Mouse (Mus musculus): ENCODE data around the gene Slc30a4. TPM values are rescaled to one million over a fixed set of nuclear protein-coding genes. Genes with fewer than 3 reads are reported as not detected.
A peak's percentile ranks its signal among the peaks of the same experiment; 100 is the strongest.

Gene Slc30a4
- polyA plus RNA-seq, 1 experiment: 8.1 TPM

DNA sequence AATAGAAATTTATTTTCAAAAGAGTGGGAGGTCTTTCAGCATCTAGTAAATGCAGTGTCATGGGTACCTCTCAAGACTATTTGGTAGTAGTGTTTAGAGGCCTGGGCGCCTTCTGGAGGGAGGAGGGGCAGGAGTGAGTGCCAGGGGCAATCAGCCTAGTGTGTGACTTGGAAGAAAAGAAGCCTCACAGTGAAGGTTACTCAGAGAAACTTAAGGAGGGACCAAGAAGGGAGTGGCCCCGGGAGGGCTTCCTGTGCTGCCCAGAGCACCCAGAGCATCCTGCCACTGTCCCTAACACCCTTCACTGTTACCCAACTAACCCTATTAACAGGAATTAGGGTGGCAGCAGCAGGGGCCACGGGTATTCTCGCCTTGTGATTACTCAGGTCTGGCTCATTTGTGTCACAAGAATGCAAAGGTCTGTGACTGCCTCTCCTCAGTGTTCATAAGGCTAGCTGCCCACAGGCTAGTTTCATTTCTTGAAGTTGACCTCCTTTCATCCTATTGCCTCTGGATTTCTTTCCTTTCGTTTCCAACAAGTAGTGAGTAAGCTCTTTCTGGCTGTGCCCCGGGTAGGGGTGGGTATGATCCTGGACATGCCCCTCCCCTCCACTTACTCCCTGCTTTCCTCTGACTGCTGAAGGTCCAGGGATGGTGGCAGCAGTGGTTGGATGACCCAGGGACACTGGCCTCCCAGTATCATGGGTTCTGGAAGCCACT, 37.0 kb downstream of the Slc30a4 start:
- Histone ChIP-seq H3K4me3 (ENCODE audit: low read depth, low read length) (no peak overlapping the region), H3K27me3 (ENCODE audit: control insufficient read depth, insufficient read depth, low read length) (no peaks in the 10 kb centered on the region), H3K27ac (ENCODE audit: insufficient read depth, low read depth, low read length) (no peak overlapping the region; the same call in 1 of the 2 replicates), H3K36me3 (ENCODE audit: control insufficient read depth, insufficient read depth, low read length) (no peaks in the 10 kb centered on the region), H3K4me1 (ENCODE audit: control insufficient read depth, insufficient read depth, insufficient read length, low read length) (peaks cover 13% of the 10 kb centered on the region)
- TF ChIP-seq POLR2A (IDR thresholded peaks at IDR 0.05; ENCODE audit: low read depth, low read length) (no peak), CTCF (IDR thresholded peaks at IDR 0.05; ENCODE audit: extremely low read depth, insufficient read length, insufficient replicate concordance, low read depth, low read length) (no peak)
- WGBS: 22% methylated on average over 6 of the region's 6 CpGs

DNA sequence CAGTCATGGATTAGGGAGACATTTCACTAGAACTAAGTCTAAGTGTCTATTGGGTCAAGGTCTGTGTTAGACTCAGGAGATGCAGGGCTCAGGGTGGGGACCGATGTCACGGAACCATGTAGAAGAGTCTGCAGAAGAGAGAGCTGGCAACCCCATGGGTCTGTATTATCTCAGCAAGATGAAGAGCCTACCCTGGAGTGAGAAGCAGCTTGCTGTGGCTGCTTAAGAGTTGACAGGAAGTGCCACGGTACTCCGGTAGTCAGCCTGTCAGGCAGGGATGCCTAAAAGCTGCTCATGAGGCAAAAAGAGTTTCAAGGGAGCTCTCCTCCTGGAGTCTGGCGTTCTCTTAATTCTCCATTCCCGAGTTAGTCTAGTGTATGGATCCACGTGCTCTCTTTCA, 42.6 kb downstream of the Slc30a4 start:
- Histone ChIP-seq H3K27ac (ENCODE audit: insufficient read depth, low read depth, low read length) (no peak overlapping the region; the same call in 1 of the 2 replicates), H3K4me1 (ENCODE audit: control insufficient read depth, insufficient read depth, insufficient read length, low read length) (peaks cover 40% of the 10 kb centered on the region; the same call in 1 of the 2 replicates), H3K27me3 (ENCODE audit: control insufficient read depth, insufficient read depth, low read length) (no peaks in the 10 kb centered on the region), H3K36me3 (ENCODE audit: control insufficient read depth, insufficient read depth, low read length) (no peaks in the 10 kb centered on the region), H3K4me3 (ENCODE audit: low read depth, low read length) (no peak overlapping the region)
- WGBS: 80% methylated on average over 7 of the region's 7 CpGs
- no peak for TF ChIP-seq CTCF (IDR thresholded peaks at IDR 0.05; ENCODE audit: extremely low read depth, insufficient read length, insufficient replicate concordance, low read depth, low read length)
- no peak for TF ChIP-seq POLR2A (IDR thresholded peaks at IDR 0.05; ENCODE audit: low read depth, low read length)

DNA sequence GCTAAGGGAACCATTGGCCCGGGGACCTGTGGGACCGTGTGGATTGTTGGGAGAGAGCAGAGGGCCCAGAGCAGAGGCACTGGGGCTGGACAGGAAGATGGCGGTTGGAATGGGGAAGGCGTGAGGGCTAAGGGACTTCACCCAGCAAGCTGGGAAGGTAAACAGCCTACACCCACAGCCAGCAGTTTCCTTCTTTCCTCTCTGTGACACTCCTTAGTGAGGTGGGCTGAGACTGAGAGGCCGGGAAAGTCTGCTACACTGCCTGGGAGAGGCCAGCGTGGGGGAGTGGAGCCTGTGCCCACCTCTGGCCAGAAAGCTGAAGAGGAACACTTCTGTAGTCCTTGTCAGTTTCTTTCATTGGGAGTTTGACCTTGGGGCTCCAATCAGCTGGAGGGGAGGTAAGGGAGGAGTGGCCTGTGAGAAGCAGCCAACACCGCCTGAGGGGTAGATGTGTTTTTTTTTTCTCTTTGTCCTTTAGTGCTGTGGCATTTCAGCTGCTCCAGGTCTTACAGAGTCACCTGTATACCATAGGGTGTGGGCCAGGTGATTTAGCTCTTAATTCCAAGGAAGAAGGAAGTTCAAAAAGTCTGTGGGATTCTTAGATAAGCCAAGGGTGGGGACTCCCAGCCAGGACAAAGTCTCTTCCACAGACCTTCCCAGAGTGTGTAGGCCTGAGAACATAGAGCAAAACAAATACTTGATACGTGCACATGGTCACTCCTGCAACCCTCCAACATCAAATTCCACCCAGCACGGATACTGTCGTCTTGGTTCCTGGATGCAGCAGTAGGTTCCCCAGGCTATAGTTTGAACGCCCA, 44.5 kb downstream of the Slc30a4 start:
- Histone ChIP-seq H3K4me3 (ENCODE audit: low read depth, low read length) (no peak overlapping the region), H3K27me3 (ENCODE audit: control insufficient read depth, insufficient read depth, low read length) (no peaks in the 10 kb centered on the region), H3K36me3 (ENCODE audit: control insufficient read depth, insufficient read depth, low read length) (no peaks in the 10 kb centered on the region), H3K27ac (ENCODE audit: insufficient read depth, low read depth, low read length) (peak overlapping the region; percentile 100), H3K4me1 (ENCODE audit: control insufficient read depth, insufficient read depth, insufficient read length, low read length) (peaks cover 47% of the 10 kb centered on the region; the same call in 1 of the 2 replicates)
- TF ChIP-seq CTCF (IDR thresholded peaks at IDR 0.05; ENCODE audit: extremely low read depth, insufficient read length, insufficient replicate concordance, low read depth, low read length): no peak
- TF ChIP-seq POLR2A (IDR thresholded peaks at IDR 0.05; ENCODE audit: low read depth, low read length): peak; percentile 25; the same call in 1 of the 2 replicates
- WGBS: 24% methylated on average over 11 of the region's 11 CpGs

DNA sequence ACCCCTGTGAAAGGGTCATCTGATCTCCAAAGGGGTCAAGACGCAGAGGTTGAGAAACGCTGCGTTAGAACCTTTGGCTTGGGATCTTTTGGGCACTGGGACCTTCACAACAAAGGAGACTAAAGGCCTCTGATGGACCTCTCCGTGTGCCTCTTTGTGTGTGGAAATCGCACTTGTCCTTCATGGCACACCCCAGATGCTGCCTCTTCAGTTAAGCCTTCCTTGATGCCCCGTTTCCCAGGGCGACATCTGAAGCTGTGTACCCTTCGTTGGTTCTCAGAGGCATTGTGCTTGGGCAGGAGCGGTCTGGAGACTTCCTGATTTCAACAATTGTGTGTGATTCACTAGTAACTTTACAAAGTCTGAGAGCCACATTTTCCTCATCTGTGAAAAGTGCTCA, 45.7 kb downstream of the Slc30a4 start:
- TF ChIP-seq POLR2A (IDR thresholded peaks at IDR 0.05; ENCODE audit: low read depth, low read length) (no peak), CTCF (IDR thresholded peaks at IDR 0.05; ENCODE audit: extremely low read depth, insufficient read length, insufficient replicate concordance, low read depth, low read length) (no peak)
- H3K4me3 ChIP-seq (ENCODE audit: low read depth, low read length): no peak overlapping the region
- peaks cover 55% of the 10 kb centered on the region; the same call in 1 of the 2 replicates for H3K4me1 ChIP-seq (ENCODE audit: control insufficient read depth, insufficient read depth, insufficient read length, low read length)
- WGBS: 81% methylated on average over 9 of the region's 9 CpGs
- no peaks in the 10 kb centered on the region for H3K27me3 ChIP-seq (ENCODE audit: control insufficient read depth, insufficient read depth, low read length)
- H3K36me3 ChIP-seq (ENCODE audit: control insufficient read depth, insufficient read depth, low read length): no peaks in the 10 kb centered on the region
- peak overlapping the region; percentile 100 for H3K27ac ChIP-seq (ENCODE audit: insufficient read depth, low read depth, low read length)

DNA sequence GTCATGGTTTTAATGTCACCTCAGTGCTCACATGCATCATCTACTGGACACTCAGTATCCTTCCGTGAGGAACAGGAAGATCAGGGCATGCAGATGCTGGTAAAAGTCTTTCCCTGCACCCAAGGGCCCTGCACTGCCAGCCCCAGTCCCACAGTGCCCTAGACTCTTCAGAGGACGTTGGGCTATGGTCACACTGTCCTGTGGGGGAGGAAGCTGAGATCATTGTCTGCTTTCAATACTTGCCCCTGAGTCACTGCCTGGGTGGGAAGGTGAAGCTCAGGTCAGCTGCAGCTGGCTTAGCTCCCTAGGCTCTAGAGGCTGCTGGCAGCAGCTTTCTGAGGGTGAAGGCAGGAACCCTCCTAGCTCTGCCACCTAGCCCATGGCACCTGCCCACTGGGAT, 46.4 kb downstream of the Slc30a4 start:
- Histone ChIP-seq H3K36me3 (ENCODE audit: control insufficient read depth, insufficient read depth, low read length) (no peaks in the 10 kb centered on the region), H3K27me3 (ENCODE audit: control insufficient read depth, insufficient read depth, low read length) (no peaks in the 10 kb centered on the region), H3K27ac (ENCODE audit: insufficient read depth, low read depth, low read length) (no peak overlapping the region), H3K4me3 (ENCODE audit: low read depth, low read length) (no peak overlapping the region), H3K4me1 (ENCODE audit: control insufficient read depth, insufficient read depth, insufficient read length, low read length) (peaks cover 59% of the 10 kb centered on the region; the same call in 1 of the 2 replicates)
- 71% methylated on average over 2 of the region's 2 CpGs for WGBS
- TF ChIP-seq CTCF (IDR thresholded peaks at IDR 0.05; ENCODE audit: extremely low read depth, insufficient read length, insufficient replicate concordance, low read depth, low read length): no peak
- TF ChIP-seq POLR2A (IDR thresholded peaks at IDR 0.05; ENCODE audit: low read depth, low read length): no peak

DNA sequence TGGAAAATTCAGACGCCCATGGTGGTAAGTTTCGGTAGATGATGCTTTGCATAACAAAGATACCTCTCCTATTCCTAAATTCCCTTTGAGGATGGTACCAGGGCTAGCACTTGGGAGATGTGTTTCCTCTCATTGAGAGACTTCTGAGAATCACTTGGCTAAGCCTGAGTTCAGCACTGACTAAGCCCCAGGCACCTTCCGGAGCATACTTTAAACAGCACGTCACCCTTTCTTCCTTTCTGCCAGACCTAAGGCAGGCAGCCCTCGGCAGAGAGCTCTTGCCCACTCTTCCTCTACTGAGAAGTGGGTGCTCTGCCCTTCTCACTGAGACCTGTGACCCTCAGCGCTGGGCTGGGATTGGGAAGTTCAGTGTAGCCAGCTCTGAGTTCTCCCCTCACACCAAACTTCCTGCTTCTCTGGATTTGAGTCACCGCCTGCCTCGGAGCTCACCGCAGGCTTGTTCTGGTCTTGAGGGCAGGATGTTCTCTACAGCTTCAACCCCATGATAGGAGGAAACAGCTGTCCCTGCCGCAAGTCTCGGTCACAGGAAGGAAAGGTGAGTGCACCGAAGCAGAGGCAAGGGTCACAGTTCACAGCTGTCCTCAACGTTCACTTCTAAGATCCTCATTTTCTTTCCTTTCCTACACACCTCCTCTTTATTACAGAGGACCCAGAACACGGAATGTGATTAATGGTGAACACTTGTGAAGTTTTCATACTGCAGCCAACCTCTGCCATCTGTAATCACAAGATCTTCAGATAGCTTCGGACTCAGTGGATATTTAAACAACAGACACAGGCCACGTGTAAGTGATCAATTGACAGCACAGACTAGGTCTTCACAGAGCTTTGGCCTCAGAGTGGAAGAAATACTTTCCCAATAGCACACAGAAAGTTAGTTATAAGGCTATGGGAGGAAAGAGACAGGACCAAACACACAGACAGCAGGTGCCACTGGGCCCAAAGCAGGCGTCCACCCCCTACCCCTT, 50.1 kb downstream of the Slc30a4 start:
- no peak overlapping the region for H3K4me3 ChIP-seq (ENCODE audit: low read depth, low read length)

More for the DNA sequence above, 50.1 kb downstream of the Slc30a4 start:
- 32% methylated on average over 17 of the region's 17 CpGs for WGBS
- Histone ChIP-seq H3K4me1 (ENCODE audit: control insufficient read depth, insufficient read depth, insufficient read length, low read length) (peaks cover 38% of the 10 kb centered on the region; the same call in 1 of the 2 replicates), H3K36me3 (ENCODE audit: control insufficient read depth, insufficient read depth, low read length) (no peaks in the 10 kb centered on the region), H3K27me3 (ENCODE audit: control insufficient read depth, insufficient read depth, low read length) (no peaks in the 10 kb centered on the region), H3K27ac (ENCODE audit: insufficient read depth, low read depth, low read length) (peak overlapping the region; percentile 34)
- TF ChIP-seq POLR2A (IDR thresholded peaks at IDR 0.05; ENCODE audit: low read depth, low read length) (peak; percentile 41; the same call in 1 of the 2 replicates), CTCF (IDR thresholded peaks at IDR 0.05; ENCODE audit: extremely low read depth, insufficient read length, insufficient replicate concordance, low read depth, low read length) (no peak; the same call in 1 of the 2 replicates)

All from small intestine, adult 2 months (tissue).